Mouse (Mus musculus) embryonic facial prominence, embryonic 14.5 days (tissue): Measurements from ENCODE around the gene Dach1. TPM values are rescaled to one million over a fixed set of nuclear protein-coding genes. Genes with fewer than 3 reads are reported as not detected.

Experiments
- ATAC-seq: fragments of 200-750 bp; cut with Nextera tagmentation; 2 replicates; pipeline ENCODE4 v1.8.0; 2017; ENCODE audit warnings: low read depth, moderate number of reproducible peaks, moderate TSS enrichment
- DNase-seq: peaks from one replicate; pipeline ENCODE4 v3.0.0-alpha.2; 2015; ENCODE audit warnings: low spot score
- H3K27ac ChIP-seq: fragments of 300-500 bp; sonication (generic); replicated peaks from 2 replicates; pipeline ENCODE4 v1.5.1; 2014; ENCODE audit warnings: low read depth, mild to moderate bottlenecking, low read length, moderate library complexity
- H3K27me3 ChIP-seq: fragments of 300-500 bp; sonication (generic); replicated peaks from 2 replicates; pipeline ENCODE4 v1.6.1; 2014; ENCODE audit warnings: low read length; ENCODE audit not compliant: control insufficient read depth, insufficient read depth
- H3K36me3 ChIP-seq: fragments of 300-500 bp; sonication (generic); 2 replicates; pipeline ENCODE4 v1.6.1; 2014; ENCODE audit warnings: low read length, mixed read lengths; ENCODE audit not compliant: control insufficient read depth, insufficient read depth
- H3K4me1 ChIP-seq: fragments of 300-500 bp; sonication (generic); 2 replicates; pipeline ENCODE4 v1.6.1; 2014; ENCODE audit warnings: antibody characterized with exemption, low read length; ENCODE audit not compliant: control insufficient read depth, insufficient read depth
- H3K4me2 ChIP-seq: fragments of 300-500 bp; sonication (generic); 2 replicates; pipeline ENCODE4 v1.6.1; 2014; ENCODE audit warnings: low read depth, mild to moderate bottlenecking, low read length, moderate library complexity, mixed read lengths
- H3K4me3 ChIP-seq: fragments of 300-500 bp; sonication (generic); 2 replicates; pipeline ENCODE4 v1.5.1; 2014; ENCODE audit warnings: low read depth, mild to moderate bottlenecking, low read length
- H3K9ac ChIP-seq: fragments of 300-500 bp; sonication (generic); 2 replicates; pipeline ENCODE4 v1.6.1; 2014; ENCODE audit warnings: low read depth, mild to moderate bottlenecking, low read length, moderate library complexity, mixed read lengths
- H3K9me3 ChIP-seq: fragments of 300-500 bp; sonication (generic); 2 replicates; pipeline ENCODE4 v1.6.1; 2016; ENCODE audit warnings: low read length; ENCODE audit not compliant: control insufficient read depth
- WGBS: fragments of 180-500 bp; shearing (Covaris S2); extraction: QIAGEN DNeasy Blood & Tissue Kit; methylation state at CpG from one replicate; pipeline ENCODE4 v1.1.7; 2014; 5-methylcytosine and 5-hydroxymethylcytosine counted together
- polyA plus RNA-seq: library from polyadenylated mRNA; unstranded; fragments of >200 nt; fragmentation: Nextera tagmentation; extraction: Ambion mirVana; gene quantifications from 2 replicates; pipeline ENCODE4 v1.2.1, GENCODE M21; 2014

Gene Dach1
- polyA plus RNA-seq: 4.1 and 4.5 TPM in 2 replicates

GRCm38 (mm10) chr14:98169421-98170076, at the start of gene Dach1:
TSS of gene Dach1 (minus strand) at chr14:98169765.
- peak; percentile 90 for DNase-seq
- under 1% methylated on average over 30 of the region's 32 CpGs for WGBS
- Histone ChIP-seq H3K4me1 (no peaks in the 10 kb centered on the region), H3K9ac (peak within 1 kb of the TSS; percentile 73), H3K27me3 (peaks cover 8% of the 10 kb centered on the region; the same call in 1 of the 2 replicates), H3K36me3 (no peaks in the 10 kb centered on the region), H3K4me3 (peak within 1 kb of the TSS; percentile 74), H3K9me3 (no peaks in the 10 kb centered on the region), H3K27ac (peak within 1 kb of the TSS; percentile 78), H3K4me2 (peak within 1 kb of the TSS; percentile 96)
- peak; percentile 77 for ATAC-seq

GRCm38 (mm10) chr14:98200089-98200488, 30.5 kb upstream of the Dach1 start:
- 83% methylated on average over 3 of the region's 3 CpGs for WGBS

GRCm38 (mm10) chr14:98181545-98181944, 12.0 kb upstream of the Dach1 start:
- peak; percentile 71 for DNase-seq

More at GRCm38 (mm10) chr14:98200089-98200488, 30.5 kb upstream of the Dach1 start:
- Histone ChIP-seq H3K9me3 (no peaks in the 10 kb centered on the region), H3K36me3 (no peaks in the 10 kb centered on the region), H3K4me3 (no peak overlapping the region), H3K27ac (no peak overlapping the region), H3K9ac (no peak overlapping the region), H3K4me1 (no peaks in the 10 kb centered on the region), H3K4me2 (no peak overlapping the region), H3K27me3 (no peaks in the 10 kb centered on the region)
- no peak for DNase-seq
- no peak for ATAC-seq

GRCm38 (mm10) chr14:98173831-98174230, 4.3 kb upstream of the Dach1 start:
- no peaks in the 10 kb centered on the region for H3K36me3 ChIP-seq
- DNase-seq: no peak
- no peaks in the 10 kb centered on the region for H3K4me1 ChIP-seq
- no peak overlapping the region for H3K9ac ChIP-seq
- no peak overlapping the region for H3K4me2 ChIP-seq
- no peak for ATAC-seq
- H3K9me3 ChIP-seq: no peaks in the 10 kb centered on the region
- H3K4me3 ChIP-seq: no peak overlapping the region
- H3K27me3 ChIP-seq: peaks cover 8% of the 10 kb centered on the region; the same call in 1 of the 2 replicates
- WGBS: 51% methylated on average over 2 of the region's 2 CpGs
- H3K27ac ChIP-seq: no peak overlapping the region

More at GRCm38 (mm10) chr14:98181545-98181944, 12.0 kb upstream of the Dach1 start:
- H3K36me3 ChIP-seq: no peaks in the 10 kb centered on the region
- 0% methylated on average over 1 of the region's 1 CpGs for WGBS
- H3K4me3 ChIP-seq: no peak overlapping the region
- H3K4me2 ChIP-seq: no peak overlapping the region
- H3K9ac ChIP-seq: no peak overlapping the region
- no peak overlapping the region for H3K27ac ChIP-seq
- no peaks in the 10 kb centered on the region for H3K27me3 ChIP-seq
- no peaks in the 10 kb centered on the region for H3K9me3 ChIP-seq
- no peaks in the 10 kb centered on the region for H3K4me1 ChIP-seq
- no peak for ATAC-seq

- WGBS: 11% methylated on average over 5 of the region's 5 CpGs
- peaks cover 8% of the 10 kb centered on the region; the same call in 1 of the 2 replicates for H3K27me3 ChIP-seq
- peak overlapping the region; percentile 2; the same call in 1 of the 2 replicates for H3K4me2 ChIP-seq
- H3K36me3 ChIP-seq: no peaks in the 10 kb centered on the region
- H3K9me3 ChIP-seq: no peaks in the 10 kb centered on the region
- H3K4me1 ChIP-seq: no peaks in the 10 kb centered on the region
- H3K27ac ChIP-seq: no peak overlapping the region
- H3K4me3 ChIP-seq: no peak overlapping the region
- DNase-seq: no peak
- H3K9ac ChIP-seq: no peak overlapping the region
- no peak for ATAC-seq
Measured at GRCm38 (mm10) chr14:98172394-98172905, 2.9 kb upstream of the Dach1 start.

- ATAC-seq: no peak
- WGBS: 15% methylated on average over 5 of the region's 5 CpGs
- no peaks in the 10 kb centered on the region for H3K36me3 ChIP-seq
- H3K4me3 ChIP-seq: no peak overlapping the region
- no peaks in the 10 kb centered on the region for H3K4me1 ChIP-seq
- H3K9ac ChIP-seq: no peak overlapping the region
- H3K4me2 ChIP-seq: peak overlapping the region; percentile 2; the same call in 1 of the 2 replicates
- no peaks in the 10 kb centered on the region for H3K9me3 ChIP-seq
- peaks cover 8% of the 10 kb centered on the region; the same call in 1 of the 2 replicates for H3K27me3 ChIP-seq
- DNase-seq: no peak
- no peak overlapping the region for H3K27ac ChIP-seq
Measured at GRCm38 (mm10) chr14:98171861-98172260, 2.3 kb upstream of the Dach1 start.

- Histone ChIP-seq H3K27ac (peak overlapping the region; percentile 78), H3K4me2 (peak overlapping the region; percentile 96), H3K9me3 (no peaks in the 10 kb centered on the region), H3K36me3 (no peaks in the 10 kb centered on the region), H3K4me1 (no peaks in the 10 kb centered on the region), H3K4me3 (peak overlapping the region; percentile 74), H3K27me3 (peaks cover 8% of the 10 kb centered on the region; the same call in 1 of the 2 replicates), H3K9ac (peak overlapping the region; percentile 73)
- DNase-seq (peak; percentile 30), ATAC-seq (peak; percentile 12)
- WGBS: under 1% methylated on average over 37 of the region's 45 CpGs
Measured at GRCm38 (mm10) chr14:98168908-98169401, 610 bp downstream of the Dach1 start.

- Histone ChIP-seq H3K36me3 (no peaks in the 10 kb centered on the region), H3K27me3 (peaks cover 8% of the 10 kb centered on the region; the same call in 1 of the 2 replicates), H3K9me3 (no peaks in the 10 kb centered on the region), H3K4me3 (peak overlapping the region; percentile 74), H3K4me1 (no peaks in the 10 kb centered on the region), H3K27ac (peak overlapping the region; percentile 78), H3K9ac (peak overlapping the region; percentile 73), H3K4me2 (peak overlapping the region; percentile 96)
- DNase-seq (peak; percentile 37), ATAC-seq (peak; percentile 66)
- WGBS: 2% methylated on average over 38 of the region's 48 CpGs
Measured at GRCm38 (mm10) chr14:98168039-98168907, 1.3 kb downstream of the Dach1 start.
